Mouse (Mus musculus): ENCODE measurements around the gene Sh2b1. TPM values are rescaled to one million over a fixed set of nuclear protein-coding genes. Genes with fewer than 3 reads are reported as not detected.

Sh2b1 gene
- total RNA-seq, 2 experiments from 2014 or later = 65.7 to 68.1 TPM

GRCm38 (mm10) chr7:126424161-126424560, 51.1 kb downstream of the Sh2b1 start:
- no peak for DNase-seq (ENCODE audit: low spot score in 2 of 2)

DNA sequence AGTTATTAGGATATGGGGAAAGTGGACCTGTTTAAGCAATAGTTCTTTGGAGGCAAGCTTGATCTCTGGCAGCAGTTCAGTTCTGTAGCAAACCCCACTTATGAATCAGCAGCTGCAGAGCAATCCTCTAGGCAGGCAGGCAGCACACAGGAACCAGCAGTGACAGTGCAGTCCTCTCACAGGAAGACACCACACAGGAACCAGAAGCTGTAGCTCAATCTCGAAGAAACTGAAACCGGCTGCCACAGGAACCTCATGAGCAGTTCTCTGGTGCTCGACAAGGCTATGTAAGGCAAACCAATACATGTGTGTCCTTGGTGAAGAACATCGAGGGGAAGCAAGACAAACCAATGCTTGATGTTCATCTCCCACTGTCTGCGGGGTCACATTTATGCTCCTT, 53.5 kb downstream of the Sh2b1 start:
- DNase-seq (ENCODE audit: low spot score in 2 of 2) = no peak

GRCm38 (mm10) chr7:126418496-126418895, 56.7 kb downstream of the Sh2b1 start:
- no peak for DNase-seq (ENCODE audit: low spot score in 2 of 2)

DNA sequence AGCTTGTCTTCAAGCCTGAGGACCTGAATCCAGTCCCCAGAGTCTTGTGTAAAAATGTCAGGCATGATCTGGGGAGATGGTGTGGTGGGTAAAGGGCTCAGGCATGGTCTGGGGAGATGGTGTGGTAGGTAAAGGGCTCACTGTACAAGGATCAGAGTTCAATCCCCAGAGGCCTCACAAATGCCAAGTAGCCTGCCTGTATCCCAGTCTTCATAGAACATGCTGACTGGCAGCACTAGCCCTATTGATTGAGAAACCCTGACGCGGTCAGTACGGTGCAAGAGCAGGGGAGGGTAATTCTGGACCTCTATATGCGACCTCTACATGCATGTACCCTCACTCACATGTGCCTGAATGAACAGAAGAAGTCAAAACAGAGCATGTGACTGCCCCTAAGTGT, 57.6 kb downstream of the Sh2b1 start:
- DNase-seq (ENCODE audit: low spot score in 2 of 2) = no peak

DNA sequence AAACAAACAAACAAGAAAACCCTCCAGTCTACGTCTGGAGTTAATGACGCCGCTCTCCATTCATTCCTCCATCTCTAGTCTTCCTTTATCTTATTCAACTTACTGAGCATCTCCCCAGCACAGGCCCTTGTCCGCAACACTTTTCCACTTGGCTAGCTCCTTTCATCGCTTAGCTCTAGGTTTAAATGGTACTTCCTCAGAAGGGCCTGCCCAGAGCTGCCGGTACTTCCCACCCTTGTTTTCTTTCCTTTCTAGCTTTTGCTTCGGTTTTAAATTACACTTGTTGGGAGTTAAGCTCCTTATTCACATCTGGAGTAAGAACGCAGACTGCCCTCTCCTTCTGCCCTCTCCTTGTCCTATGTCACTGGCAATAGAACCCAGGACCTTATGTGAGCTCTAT, 58.2 kb downstream of the Sh2b1 start:
- DNase-seq (ENCODE audit: low spot score in 2 of 2) = no peak

Other genes with a start within 250 kb of the Sh2b1 start
- gene Sbk1, start 202.8 kb downstream of the Sh2b1 start, total RNA-seq (2021) = 100 to 1,000 TPM; 137 to 140 TPM
- gene Lat, start 105.9 kb downstream of the Sh2b1 start, total RNA-seq (2021) = 1 to 10 TPM in 1 of 2 experiments, under 1 TPM in 1; 0.81 to 1.1 TPM
- 10 to 100 TPM; 79.5 to 82.3 TPM for gene Spns1, start 98.0 kb downstream of the Sh2b1 start, total RNA-seq (2021)
- 1 to 10 TPM; 8.0 to 8.1 TPM for gene Nfatc2ip, start 78.7 kb downstream of the Sh2b1 start, total RNA-seq (2021)
- gene Cd19, start 60.5 kb downstream of the Sh2b1 start, total RNA-seq (2021) = not detected
- 10 to 100 TPM in 1 of 2 experiments, 1 to 10 TPM in 1; 8.9 to 11.5 TPM for gene Rabep2, start 46.7 kb downstream of the Sh2b1 start, total RNA-seq (2021)
- gene Atp2a1, start 12.3 kb downstream of the Sh2b1 start, total RNA-seq (2021) = 1 to 10 TPM in 1 of 2 experiments, under 1 TPM in 1; 0.85 to 2.2 TPM
- gene Tufm, start 11.9 kb upstream of the Sh2b1 start, total RNA-seq (2021) = 10 to 100 TPM; 79.7 to 88.9 TPM
- 100 to 1,000 TPM; 122 to 124 TPM for gene Atxn2l, start 28.0 kb upstream of the Sh2b1 start, total RNA-seq (2021)
- gene Eif3c, start 91.0 kb upstream of the Sh2b1 start, total RNA-seq (2021) = 100 to 1,000 TPM; 182 to 189 TPM
- gene Apobr, start 109.5 kb upstream of the Sh2b1 start, total RNA-seq (2021) = 1 to 10 TPM in 1 of 2 experiments, under 1 TPM in 1; 0.39 to 1.1 TPM
- gene Cln3, start 110.4 kb upstream of the Sh2b1 start, total RNA-seq (2021) = 10 to 100 TPM; 24.3 to 28.3 TPM
- not detected for gene Il27, start 119.5 kb upstream of the Sh2b1 start, total RNA-seq (2021)
- gene Nupr1, start 155.4 kb upstream of the Sh2b1 start, total RNA-seq (2021) = 1 to 10 TPM; 4.2 to 4.4 TPM
- gene Sgf29, start 173.9 kb upstream of the Sh2b1 start, total RNA-seq (2021) = 10 to 100 TPM; 31.2 to 32.9 TPM
- 10 to 100 TPM; 10.7 to 16.5 TPM for gene Sult1a1, start 201.0 kb upstream of the Sh2b1 start, total RNA-seq (2021)
- 100 to 1,000 TPM; 119 to 129 TPM for gene Bola2, start 220.0 kb upstream of the Sh2b1 start, total RNA-seq (2021)
- 10 to 100 TPM; 16.2 to 19.8 TPM for gene Slx1b, start 220.4 kb upstream of the Sh2b1 start, total RNA-seq (2021)
- 100 to 1,000 TPM; 131 to 141 TPM for gene Coro1a, start 232.4 kb upstream of the Sh2b1 start, total RNA-seq (2021)

Measured in layer of hippocampus, postnatal 14 days (tissue).